Mouse (Mus musculus) forebrain, embryonic 10.5 days (tissue): ENCODE data around the gene Acbd5. TPM values are rescaled to one million over a fixed set of nuclear protein-coding genes. Genes with fewer than 3 reads are reported as not detected.

Source experiments
- DNase-seq: peaks from one replicate; pipeline ENCODE4 v3.0.0-alpha.2; 2017; ENCODE audit warnings: low spot score; ENCODE audit errors: extremely low spot score
- H3K27ac ChIP-seq: fragments of 300-500 bp; sonication (generic); 2 replicates; pipeline ENCODE4 v1.5.1; 2016; ENCODE audit warnings: mild to moderate bottlenecking
- H3K27me3 ChIP-seq: fragments of 300-500 bp; sonication (generic); 2 replicates; pipeline ENCODE4 v1.6.1; 2016; ENCODE audit warnings: mild to moderate bottlenecking; ENCODE audit not compliant: poor library complexity, severe bottlenecking
- H3K36me3 ChIP-seq: fragments of 300-500 bp; sonication (generic); replicated peaks from 2 replicates; pipeline ENCODE4 v1.6.1; 2016; ENCODE audit warnings: mild to moderate bottlenecking, moderate library complexity
- H3K4me1 ChIP-seq: fragments of 300-500 bp; sonication (generic); 2 replicates; pipeline ENCODE4 v1.6.1; 2016
- H3K4me3 ChIP-seq: fragments of 300-500 bp; sonication (generic); 2 replicates; pipeline ENCODE4 v1.5.1; 2016; ENCODE audit warnings: mild to moderate bottlenecking, moderate library complexity
- H3K9me3 ChIP-seq: fragments of 300-500 bp; sonication (generic); 2 replicates; pipeline ENCODE4 v1.6.1; 2016; ENCODE audit warnings: mild to moderate bottlenecking, moderate library complexity
- WGBS: fragments of 180-500 bp; shearing (Covaris S2); methylation state at CpG from one replicate; pipeline ENCODE4 v1.1.7; 2016; 5-methylcytosine and 5-hydroxymethylcytosine counted together
- polyA plus RNA-seq: library from polyadenylated mRNA; unstranded; fragments of >200 nt; fragmentation: Nextera tagmentation; extraction: Ambion mirVana; gene quantifications from 2 replicates; pipeline ENCODE4 v1.2.1, GENCODE M21; 2016

The Acbd5 gene
- polyA plus RNA-seq, 1 experiment from 2014 or later, result 27.8 TPM

DNA sequence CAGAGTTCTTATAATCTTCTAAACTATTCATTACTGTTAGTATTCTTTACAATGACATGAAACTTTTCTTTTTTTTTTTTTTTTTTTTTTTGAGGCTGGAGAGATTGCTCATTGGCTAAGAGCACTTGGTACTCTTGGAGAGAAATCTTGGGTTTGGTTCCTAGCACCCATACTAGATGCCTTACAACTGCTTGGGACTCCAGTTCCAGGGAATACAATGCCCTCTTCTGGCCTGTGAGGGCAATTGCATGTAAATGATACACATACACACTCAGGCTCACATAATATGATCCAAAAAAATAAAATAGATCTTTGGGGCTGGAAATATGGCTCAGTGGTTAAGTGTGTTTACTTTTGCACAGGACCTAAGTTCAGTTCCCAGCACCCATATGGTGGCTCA is 8.8 kb downstream of the Acbd5 start:
- Histone ChIP-seq H3K9me3 (no peaks in the 10 kb centered on the region; the same call in 1 of the 2 replicates), H3K4me3 (no peak overlapping the region), H3K27ac (no peak overlapping the region), H3K36me3 (peaks cover 56% of the 10 kb centered on the region), H3K27me3 (no peaks in the 10 kb centered on the region), H3K4me1 (no peaks in the 10 kb centered on the region)
- no peak for DNase-seq

DNA sequence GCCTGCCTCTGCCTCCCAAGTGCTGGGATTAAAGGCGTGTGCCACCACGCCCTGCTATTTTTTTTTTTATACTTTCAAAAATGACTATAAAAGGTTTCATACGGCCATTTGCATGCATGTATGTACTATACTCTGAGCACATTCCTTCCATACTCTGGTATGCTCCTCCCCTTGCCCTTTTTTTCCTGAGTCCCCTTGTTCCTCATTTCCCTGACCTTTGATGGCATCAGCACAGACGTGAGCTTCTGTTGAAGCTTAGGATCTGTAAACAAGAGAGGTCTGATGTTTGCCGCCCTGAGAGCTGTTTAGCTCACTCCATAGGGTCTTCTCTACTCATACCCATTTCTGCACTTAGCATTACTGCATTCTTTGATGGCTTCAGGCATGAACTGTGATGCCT is 9.7 kb downstream of the Acbd5 start:
- Histone ChIP-seq H3K27me3 (no peaks in the 10 kb centered on the region), H3K36me3 (peaks cover 64% of the 10 kb centered on the region), H3K4me3 (no peak overlapping the region), H3K27ac (no peak overlapping the region), H3K9me3 (no peaks in the 10 kb centered on the region; the same call in 1 of the 2 replicates), H3K4me1 (no peaks in the 10 kb centered on the region)
- WGBS, result 90% methylated on average over 5 of the region's 5 CpGs
- DNase-seq, result no peak

DNA sequence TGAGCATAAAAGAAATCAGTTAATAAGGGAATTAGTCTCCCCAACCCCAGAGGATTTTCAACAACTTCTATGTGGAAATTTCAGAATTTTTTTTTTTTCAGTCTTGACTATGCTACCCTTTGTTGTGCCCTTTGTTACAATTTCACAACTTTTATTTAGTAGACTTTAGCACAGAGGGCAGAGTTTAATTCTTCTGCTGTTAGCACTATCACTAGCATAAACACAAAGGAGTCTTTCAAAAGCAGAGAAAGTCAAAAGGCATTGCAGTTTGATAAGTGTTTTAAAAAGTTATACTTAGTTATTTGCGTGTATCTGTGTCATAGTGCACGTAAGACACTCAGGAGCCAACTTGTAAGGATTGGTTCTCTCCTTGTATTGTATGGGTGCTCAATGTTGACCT is 10.6 kb downstream of the Acbd5 start:
- Histone ChIP-seq H3K27ac (no peak overlapping the region), H3K27me3 (no peaks in the 10 kb centered on the region), H3K36me3 (peaks cover 72% of the 10 kb centered on the region), H3K4me1 (no peaks in the 10 kb centered on the region), H3K4me3 (no peak overlapping the region), H3K9me3 (no peaks in the 10 kb centered on the region; the same call in 1 of the 2 replicates)
- no peak for DNase-seq
- WGBS, result 95% methylated on average over 2 of the region's 2 CpGs

DNA sequence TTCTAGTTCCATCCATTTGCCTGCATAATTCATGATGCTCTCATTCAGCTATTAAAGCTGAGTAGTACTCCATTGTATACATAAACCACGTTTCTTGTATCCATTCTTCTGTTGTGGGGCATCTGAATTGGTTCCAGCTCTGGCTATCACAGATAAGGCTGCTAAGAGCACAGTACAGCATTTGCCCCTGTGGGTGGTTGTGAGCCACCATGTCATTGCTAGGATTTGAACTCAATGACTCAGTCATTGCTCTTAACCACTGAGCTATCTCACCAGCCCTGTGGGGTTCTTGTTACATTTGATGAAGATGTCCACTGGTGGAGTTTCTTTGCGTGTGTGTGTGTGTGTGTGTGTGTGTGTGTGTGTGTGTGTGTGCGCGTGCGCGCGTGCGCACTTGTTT is 16.6 kb downstream of the Acbd5 start:
- Histone ChIP-seq H3K4me1 (no peaks in the 10 kb centered on the region), H3K4me3 (no peak overlapping the region), H3K9me3 (no peaks in the 10 kb centered on the region), H3K27me3 (no peaks in the 10 kb centered on the region), H3K36me3 (peaks cover 65% of the 10 kb centered on the region), H3K27ac (no peak overlapping the region)
- WGBS, result 90% methylated on average over 8 of the region's 8 CpGs
- DNase-seq, result no peak

DNA sequence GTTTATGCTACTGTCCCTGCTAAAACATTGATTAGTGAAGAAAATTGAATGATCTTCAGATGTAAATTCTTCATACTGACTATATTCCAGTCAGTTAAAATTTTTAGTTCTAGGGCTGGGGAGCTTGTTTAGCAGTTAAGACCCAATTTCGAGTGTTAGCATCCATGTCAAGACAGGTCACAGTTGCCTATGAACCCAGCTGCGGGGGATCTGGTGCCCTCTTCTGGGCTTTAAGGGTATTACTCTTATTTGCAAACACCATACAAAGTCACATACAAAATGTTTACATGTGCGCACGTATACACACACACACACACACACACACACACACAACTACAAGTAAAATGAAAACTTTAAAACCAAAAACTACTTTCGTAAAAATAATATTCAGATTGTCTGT is 24.2 kb downstream of the Acbd5 start:
- H3K36me3 ChIP-seq, result peaks cover 67% of the 10 kb centered on the region

DNA sequence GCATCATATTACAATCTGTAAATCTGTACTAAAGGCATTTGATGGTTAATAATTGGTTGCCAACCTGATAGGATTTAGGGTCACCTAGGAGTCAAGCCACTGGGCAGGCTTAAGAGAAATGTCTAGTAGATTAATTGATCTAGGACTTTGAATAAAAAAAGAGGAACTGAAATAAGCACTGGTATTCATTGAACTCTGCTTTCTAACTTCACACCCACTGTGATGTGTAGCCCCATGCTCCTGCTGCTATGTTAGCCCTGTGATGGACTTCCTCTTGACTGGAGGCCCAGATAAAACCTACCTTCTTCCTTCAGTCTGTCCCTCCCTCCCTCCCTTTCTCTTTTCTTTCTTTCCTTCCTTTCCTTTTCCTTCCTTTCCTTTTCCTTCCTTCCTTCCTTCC is 29.1 kb downstream of the Acbd5 start:
- Histone ChIP-seq H3K4me1 (no peaks in the 10 kb centered on the region), H3K4me3 (no peak overlapping the region), H3K36me3 (peaks cover 50% of the 10 kb centered on the region)

More for the DNA sequence above, 24.2 kb downstream of the Acbd5 start:
- H3K27me3 ChIP-seq, result no peaks in the 10 kb centered on the region
- 58% methylated on average over 5 of the region's 5 CpGs for WGBS
- H3K27ac ChIP-seq, result no peak overlapping the region
- H3K4me3 ChIP-seq, result no peak overlapping the region
- H3K4me1 ChIP-seq, result no peaks in the 10 kb centered on the region
- DNase-seq, result peak; percentile 24
- no peaks in the 10 kb centered on the region for H3K9me3 ChIP-seq

DNA sequence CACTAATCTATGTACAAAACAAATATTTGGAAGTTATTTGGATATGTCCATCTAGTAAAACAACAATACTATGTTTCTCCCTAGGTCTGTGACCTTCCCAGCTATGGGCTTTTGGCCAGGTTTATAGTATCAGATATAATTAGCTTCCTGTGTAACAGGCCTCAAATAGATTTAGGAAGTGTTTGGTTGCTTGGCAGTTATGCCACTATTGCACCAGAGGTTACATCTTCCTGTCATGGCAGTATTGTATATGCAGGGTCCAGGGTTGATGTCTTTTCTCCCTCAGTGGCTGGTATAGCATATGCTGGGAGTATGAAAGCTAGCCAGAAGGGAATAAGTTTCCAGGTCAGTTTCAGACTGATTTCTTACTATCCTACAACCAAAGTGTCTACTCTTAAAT is 34.3 kb downstream of the Acbd5 start:
- DNase-seq, result no peak
- H3K27ac ChIP-seq, result no peak overlapping the region
- peaks cover 44% of the 10 kb centered on the region for H3K36me3 ChIP-seq
- H3K9me3 ChIP-seq, result no peaks in the 10 kb centered on the region
- no peaks in the 10 kb centered on the region for H3K27me3 ChIP-seq
- H3K4me3 ChIP-seq, result no peak overlapping the region
- H3K4me1 ChIP-seq, result no peaks in the 10 kb centered on the region

More for the DNA sequence above, 29.1 kb downstream of the Acbd5 start:
- Histone ChIP-seq H3K9me3 (no peaks in the 10 kb centered on the region), H3K27me3 (no peaks in the 10 kb centered on the region), H3K27ac (no peak overlapping the region)
- no peak for DNase-seq

DNA sequence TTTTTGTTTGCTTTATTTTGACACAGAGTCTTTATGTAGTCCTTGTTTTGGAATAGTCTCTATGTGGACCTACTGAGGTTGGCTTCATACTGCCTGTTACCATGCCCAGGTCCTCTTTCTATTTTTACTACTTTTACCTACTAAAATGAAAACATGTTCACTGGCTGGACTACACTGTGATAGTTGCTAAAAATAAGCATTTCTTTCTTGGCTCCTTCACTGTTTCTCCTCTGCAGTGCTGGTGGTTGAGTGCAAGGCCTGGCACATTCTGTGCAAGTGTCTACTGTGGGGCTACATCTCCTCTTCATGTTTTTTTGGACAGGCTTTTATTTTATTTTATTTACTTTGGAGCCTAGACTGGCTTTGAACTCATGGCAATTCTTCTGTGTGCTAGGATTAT is 51.6 kb downstream of the Acbd5 start:
- Histone ChIP-seq H3K9me3 (no peaks in the 10 kb centered on the region), H3K36me3 (peaks cover 90% of the 10 kb centered on the region), H3K4me1 (no peaks in the 10 kb centered on the region), H3K27ac (no peak overlapping the region), H3K27me3 (no peaks in the 10 kb centered on the region), H3K4me3 (no peak overlapping the region)
- DNase-seq, result no peak

DNA sequence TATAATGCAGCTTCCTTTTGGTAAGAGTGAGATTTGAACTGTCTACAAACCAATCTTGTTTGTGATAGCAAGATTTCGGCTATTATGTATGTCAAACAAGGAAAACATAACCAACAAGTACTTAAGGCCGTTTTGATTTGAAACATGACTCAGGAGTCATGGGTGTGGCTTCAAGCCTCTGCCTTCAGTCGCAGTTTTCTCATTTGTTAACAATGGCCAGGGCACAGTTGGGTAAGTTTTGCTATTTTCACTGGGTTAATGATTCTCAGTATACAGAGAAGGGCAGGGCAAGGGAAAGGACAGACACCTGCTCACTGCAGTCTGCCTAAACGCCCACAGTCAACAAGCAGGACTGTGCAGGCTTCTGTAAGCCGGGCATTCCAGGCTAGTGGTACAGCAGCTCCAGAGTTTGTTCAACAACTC is 87.2 kb downstream of the Acbd5 start:
- WGBS, result 11% methylated on average over 5 of the region's 5 CpGs
- no peaks in the 10 kb centered on the region for H3K9me3 ChIP-seq
- peak overlapping the region; percentile 93 for H3K27ac ChIP-seq
- peak overlapping the region; percentile 80 for H3K4me3 ChIP-seq
- peaks cover 28% of the 10 kb centered on the region for H3K36me3 ChIP-seq
- DNase-seq, result no peak
- no peaks in the 10 kb centered on the region for H3K27me3 ChIP-seq
- H3K4me1 ChIP-seq, result peaks cover 32% of the 10 kb centered on the region

DNA sequence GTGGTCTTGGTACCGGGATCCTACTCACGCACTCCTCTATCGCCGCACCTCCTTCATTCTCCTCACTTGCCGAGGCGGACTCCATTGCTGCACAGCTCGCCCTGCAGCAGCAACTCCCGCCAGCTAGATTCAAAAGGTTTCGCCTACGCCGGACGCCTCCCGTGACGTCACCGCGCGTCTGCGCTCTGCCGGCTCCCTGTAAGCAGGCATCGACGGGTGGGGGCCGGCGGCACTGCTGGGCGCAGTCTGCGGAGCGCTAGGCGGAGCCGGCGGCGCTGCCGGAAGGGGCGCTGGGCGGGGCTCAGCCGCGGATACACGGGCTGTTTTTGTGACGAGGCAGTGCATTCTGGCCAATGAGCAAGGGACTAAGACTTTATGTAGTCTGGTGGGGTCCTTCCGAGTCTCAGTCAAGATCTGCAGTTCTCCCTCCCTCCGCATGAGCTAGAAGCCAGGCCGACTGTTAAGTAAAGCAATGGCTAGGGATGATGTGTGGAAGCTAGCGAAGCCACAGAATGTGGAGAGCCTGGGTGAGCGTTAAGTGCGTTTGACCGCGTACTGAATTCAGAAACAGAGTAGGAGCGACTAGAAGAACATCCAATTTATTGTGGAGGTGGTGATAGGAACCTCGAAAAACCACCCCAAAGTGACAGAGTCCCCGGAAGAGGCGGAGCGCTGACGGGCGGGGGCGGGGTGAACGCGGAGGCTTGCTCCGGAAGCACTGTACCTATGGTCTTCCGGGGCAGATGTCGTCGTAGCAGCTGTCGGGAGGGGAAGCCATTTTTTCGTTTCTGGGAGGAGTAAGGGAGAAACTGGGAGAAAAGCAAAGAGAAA is 88.0 kb downstream of the Acbd5 start, which contains the start of the genes Mastl and Yme1l1:
Mastl (minus strand) TSS at position 248 of the 831 bp plus-strand sequence.
Yme1l1 (plus strand) TSS at position 593 of the 831 bp plus-strand sequence.
- peaks cover 32% of the 10 kb centered on the region for H3K4me1 ChIP-seq
- H3K9me3 ChIP-seq, result no peaks in the 10 kb centered on the region
- H3K27ac ChIP-seq, result peak within 1 kb of the TSS; percentile 93
- H3K36me3 ChIP-seq, result peaks cover 25% of the 10 kb centered on the region
- WGBS, result under 1% methylated on average over 61 of the region's 61 CpGs
- peak within 1 kb of the TSS; percentile 80 for H3K4me3 ChIP-seq
- peak; percentile 94 for DNase-seq
- no peaks in the 10 kb centered on the region for H3K27me3 ChIP-seq

DNA sequence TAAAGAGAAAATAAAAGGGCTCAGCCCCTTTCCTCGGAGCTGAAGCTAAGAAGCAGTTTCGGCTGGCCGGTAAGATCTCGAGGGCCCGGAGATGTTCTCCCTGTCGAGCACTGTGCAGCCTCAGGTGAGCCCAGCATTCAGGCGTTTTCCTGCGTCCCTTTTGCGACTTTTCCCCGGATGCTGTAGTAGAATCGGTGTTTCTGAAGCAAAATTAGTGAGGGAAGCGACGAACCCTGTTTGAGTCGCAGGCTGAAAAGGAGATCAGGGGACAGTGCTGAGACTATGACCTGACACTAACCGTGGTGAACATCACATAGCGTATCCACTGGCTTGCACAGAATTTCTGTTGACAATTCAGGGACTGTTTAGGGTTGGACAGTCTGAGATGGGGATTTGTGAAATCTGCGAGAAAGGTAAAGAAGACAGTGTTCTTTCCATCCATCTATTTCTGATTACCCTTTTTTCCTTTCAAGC is 88.7 kb downstream of the Acbd5 start:
- Histone ChIP-seq H3K27me3 (no peaks in the 10 kb centered on the region), H3K4me3 (peak overlapping the region; percentile 80), H3K4me1 (peaks cover 32% of the 10 kb centered on the region), H3K9me3 (no peaks in the 10 kb centered on the region), H3K36me3 (peaks cover 25% of the 10 kb centered on the region), H3K27ac (peak overlapping the region; percentile 93)
- DNase-seq, result no peak
- under 1% methylated on average over 17 of the region's 17 CpGs for WGBS
